Mouse (Mus musculus): ENCODE data around the gene Tshb. TPM values are rescaled to one million over a fixed set of nuclear protein-coding genes. Genes with fewer than 3 reads are reported as not detected.

Tshb gene
- not detected for total RNA-seq (2021)

DNA sequence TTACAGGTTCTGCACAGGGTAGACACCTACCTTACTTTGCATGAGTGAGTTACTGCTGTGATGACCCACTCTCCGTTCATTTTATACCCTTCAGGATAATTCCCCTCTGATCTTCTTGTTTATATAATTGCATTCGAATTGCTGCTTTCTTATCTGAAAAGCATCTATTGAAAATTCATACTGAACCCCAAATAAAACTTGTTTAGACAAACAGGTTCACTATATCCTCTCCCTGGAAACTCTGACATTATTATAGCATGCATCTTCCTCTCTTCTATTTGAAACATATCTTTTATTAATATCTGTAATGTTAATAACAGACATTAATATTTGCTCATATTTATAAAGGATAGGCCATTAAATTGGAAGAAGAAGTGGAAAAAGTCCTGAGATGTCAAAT lies at the start of gene Tshb:
Gene Tshb, minus strand, starts transcription at position 101 of the 400 bp plus-strand sequence.
- DNase-seq: no peak
- intact Hi-C loops (cut with DNase I): no loop called here

DNA sequence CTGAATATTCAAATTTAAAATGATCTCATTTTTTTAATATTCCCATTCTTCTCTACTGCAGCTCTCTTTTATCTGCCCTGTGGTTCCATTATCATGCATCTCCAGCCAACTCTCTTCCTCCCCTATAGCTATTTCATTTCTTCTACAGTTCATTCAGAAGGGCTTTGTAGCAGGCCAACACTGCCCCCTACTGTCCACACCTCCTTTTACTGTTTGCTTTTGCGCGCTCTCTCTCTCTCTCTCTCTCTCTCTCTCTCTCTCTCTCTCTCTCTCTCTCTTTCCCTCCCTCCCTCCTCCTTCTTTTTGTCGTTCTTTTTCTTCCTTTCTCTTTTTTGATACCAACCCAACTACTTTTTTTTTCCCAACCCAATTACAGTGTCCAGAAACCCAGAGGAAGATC lies 21.4 kb upstream of the Tshb start:
- intact Hi-C loops (cut with DNase I): loop anchor here (1.0 to 10.0 kb wide), 4 partner anchors 89 to 553 kb away; no protein-coding TSS in a partner anchor

DNA sequence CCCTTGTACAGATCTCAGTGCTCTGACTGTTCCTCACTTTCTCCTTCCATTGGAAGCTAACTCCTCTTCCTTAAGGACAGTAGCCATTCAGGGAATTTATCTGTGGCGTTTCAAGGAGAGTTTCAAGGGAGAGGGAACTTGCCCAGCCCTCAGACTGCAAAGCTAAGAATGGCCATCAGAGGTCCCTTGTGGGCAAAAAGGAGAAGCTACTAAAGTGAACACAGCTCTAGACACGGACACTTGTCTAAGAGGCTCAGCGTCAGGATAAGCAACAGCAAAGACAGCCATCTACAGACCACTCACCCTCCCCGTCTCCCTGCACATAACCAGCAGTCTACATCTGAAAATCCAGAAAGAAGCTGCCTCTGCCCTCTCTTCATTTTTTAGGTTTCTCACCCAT lies 4.9 kb upstream of the Tshb start:
- intact Hi-C loops (cut with DNase I): no loop called here
- no peak for DNase-seq

More for the DNA sequence above, 21.4 kb upstream of the Tshb start:
- peak; percentile 82 to 89 for DNase-seq

DNA sequence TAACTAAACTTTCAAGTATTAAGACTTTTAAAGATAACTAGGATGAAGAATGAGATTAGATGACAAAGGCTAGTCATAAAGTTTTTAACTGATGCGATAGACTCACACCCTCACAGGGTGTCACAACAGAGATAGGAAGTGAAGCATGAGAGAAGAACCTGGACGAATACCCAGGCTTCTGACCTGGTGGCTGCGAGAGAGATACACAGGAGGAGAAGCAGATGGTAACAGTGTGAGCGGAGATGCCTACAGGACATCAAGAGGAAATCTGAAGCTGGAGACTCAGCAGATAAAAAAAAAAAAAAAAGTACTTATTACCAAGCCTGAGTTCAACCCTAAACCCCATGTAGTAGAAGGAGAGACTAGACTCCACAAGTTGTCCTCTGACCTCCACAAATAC lies 9.5 kb downstream of the Tshb start:
- DNase-seq: no peak
- intact Hi-C loops (cut with DNase I): no loop called here

DNA sequence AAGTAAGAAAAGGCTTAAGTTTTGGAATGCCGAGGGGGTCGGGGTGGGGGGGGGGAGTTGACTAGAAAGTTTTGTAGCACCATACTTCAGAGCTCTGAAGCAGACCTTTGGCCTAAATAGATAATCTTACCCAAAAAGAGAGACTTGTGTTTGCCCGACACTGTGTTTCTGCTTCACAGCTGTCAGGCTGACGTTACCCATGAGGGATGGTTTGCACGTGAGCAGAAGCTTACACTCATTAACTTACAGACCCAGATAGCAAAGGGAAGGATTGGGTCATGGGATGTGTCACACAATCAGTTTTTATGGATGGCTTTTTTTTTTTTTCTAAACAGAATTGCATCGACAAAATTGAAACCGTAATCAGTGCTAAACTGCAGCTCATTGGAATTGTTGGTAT lies 17.7 kb downstream of the Tshb start:
- intact Hi-C loops (cut with DNase I): loop anchor here (5.0 kb wide), 1 partner anchor 48 kb away; no protein-coding TSS in a partner anchor
- DNase-seq: no peak

DNA sequence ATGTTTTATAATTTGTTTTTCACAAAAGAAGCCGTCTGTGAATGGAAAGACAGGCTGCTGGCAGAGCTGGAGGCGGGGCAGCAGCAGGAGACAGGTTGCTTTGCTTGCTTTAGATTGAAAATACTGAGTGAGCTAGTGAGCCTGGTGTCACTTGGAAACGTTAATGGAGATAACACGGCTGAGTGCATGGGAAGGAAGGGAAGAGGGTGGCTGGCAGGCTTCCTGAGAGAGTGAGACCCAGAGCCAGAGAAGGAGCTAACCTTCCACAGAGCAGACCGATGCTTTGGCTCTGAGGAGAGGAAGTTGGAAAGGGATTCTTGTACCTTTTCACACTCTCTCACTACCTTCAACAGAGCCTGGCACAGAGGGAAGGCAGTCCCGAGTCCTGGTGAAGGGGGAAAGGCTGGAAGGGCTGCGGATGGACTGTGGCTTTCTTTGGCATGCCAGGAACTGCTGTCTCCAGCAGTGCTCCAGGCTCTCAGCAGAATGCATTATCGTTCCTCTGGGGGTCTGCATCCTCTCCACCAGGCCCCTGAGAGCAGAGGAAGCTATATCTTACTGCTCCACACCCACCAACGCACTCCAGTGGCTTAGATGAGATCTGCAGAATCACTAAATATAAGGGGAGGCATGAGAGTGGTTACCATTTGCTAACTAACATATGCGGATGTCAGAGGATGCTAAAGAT lies 18.7 kb downstream of the Tshb start:
- intact Hi-C loops (cut with DNase I): loop anchor here (5.0 kb wide), 1 partner anchor 47 kb away; no protein-coding TSS in a partner anchor
- peak; percentile 54 to 56 for DNase-seq

DNA sequence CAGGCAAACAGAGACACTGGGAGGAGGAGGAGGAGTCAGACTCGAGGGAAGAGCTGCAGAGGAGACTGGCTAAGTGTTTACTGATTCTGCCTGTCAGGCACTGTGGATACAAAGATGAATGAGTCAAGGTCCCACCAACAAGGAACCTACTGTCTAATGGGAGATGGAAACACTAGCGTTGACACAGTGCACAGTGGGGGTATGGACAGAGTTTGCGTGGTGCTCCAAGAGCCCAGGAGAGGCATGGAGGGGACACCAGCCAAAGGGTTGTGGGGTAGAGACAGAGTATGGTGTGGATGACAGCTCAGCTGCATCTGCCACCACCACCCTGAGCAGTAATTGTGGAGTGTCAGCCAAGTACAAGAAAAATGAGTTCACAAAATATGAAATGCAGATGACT lies 20.1 kb downstream of the Tshb start:
- DNase-seq: no peak
- intact Hi-C loops (cut with DNase I): loop anchor here (5.0 kb wide), 1 partner anchor 45 kb away; no protein-coding TSS in a partner anchor

DNA sequence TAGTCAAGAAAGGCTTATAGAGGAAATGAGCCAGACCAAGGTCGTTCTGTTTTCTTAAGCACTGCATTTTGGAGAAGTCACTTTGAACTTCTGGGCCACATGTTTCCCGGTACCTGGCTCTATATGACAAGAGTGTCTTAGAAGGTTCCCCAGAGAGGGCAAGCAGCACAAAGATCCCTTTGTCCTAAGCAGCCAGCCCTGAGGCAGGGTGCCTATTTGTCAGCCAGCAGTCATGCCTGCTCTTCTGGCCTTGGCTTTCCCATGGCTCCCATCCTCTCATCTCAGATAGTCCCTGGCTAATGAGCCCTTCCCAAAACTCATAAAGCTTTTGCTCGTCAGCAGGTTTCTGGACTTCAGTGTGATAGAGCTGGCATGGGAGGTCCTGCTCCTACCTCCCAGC lies 22.3 kb downstream of the Tshb start:
- intact Hi-C loops (cut with DNase I): loop anchor here (5.0 kb wide), 1 partner anchor 43 kb away; no protein-coding TSS in a partner anchor
- DNase-seq: no peak

DNA sequence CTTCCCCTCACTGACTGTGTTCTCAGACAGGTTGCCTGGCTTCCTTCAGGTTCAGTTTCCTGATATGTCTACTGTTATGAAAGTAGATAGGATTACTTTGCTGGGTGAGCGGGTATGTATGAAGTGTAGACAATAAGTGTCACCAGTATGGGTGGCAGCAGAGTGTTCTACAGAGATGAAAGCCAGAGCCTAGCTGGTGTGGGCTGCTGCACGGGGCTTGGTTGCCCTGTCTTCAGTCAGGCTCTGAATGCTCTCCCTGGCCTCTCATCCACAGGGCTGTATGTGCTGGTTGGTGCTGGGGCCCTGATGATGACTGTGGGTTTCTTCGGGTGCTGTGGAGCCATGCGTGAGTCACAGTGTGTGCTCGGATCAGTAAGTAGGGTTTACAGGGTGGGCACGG lies 25.5 kb downstream of the Tshb start:
- DNase-seq: no peak
- intact Hi-C loops (cut with DNase I): loop anchor here (2.0 kb wide), 1 partner anchor 22 kb away; the partner anchor contains the start of gene Tspan2

DNA sequence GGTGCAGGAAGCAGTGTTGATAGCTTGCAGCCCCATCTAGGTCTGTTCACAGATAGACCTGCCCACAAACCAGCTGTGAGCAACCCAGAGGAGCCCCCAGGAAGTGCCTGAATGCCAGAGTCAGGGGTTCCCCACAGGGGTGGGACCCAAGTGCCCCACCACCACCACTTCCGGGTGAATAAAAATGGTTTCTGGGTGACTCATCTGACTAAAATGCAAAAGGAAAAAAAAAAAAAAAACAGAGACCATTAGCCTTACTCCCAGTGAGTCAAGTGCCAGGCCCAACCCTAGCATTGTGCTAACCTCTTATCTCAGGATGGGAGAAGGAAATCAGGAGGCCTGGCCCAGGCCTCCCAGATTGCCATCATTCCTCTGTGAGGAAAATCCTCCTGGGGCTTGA lies 26.7 kb downstream of the Tshb start:
- peak in 1 of 2 experiments; percentile 34 for DNase-seq
- intact Hi-C loops (cut with DNase I): loop anchor here (2.0 kb wide), 1 partner anchor 21 kb away; the partner anchor contains the start of gene Tspan2

DNA sequence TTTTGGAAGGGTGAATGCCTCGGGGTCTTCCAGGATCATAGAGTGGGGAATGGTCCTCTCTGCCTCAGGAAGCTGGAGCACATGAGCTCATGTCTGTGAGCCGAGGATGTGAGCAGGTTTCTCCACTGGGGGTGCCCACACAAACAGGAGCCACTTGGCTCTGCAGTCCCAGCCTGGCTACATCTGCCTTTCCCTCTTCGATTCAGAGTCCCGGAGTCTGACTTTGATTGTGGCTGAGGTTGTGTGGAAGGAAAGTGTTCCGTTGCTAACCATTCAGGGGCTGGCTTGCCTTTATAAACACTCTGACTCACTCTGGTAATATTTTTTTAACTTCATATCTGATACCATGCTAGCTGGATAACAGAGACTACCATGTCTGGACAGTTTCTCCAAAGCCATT lies 30.1 kb downstream of the Tshb start:
- intact Hi-C loops (cut with DNase I): no loop called here
- no peak for DNase-seq

DNA sequence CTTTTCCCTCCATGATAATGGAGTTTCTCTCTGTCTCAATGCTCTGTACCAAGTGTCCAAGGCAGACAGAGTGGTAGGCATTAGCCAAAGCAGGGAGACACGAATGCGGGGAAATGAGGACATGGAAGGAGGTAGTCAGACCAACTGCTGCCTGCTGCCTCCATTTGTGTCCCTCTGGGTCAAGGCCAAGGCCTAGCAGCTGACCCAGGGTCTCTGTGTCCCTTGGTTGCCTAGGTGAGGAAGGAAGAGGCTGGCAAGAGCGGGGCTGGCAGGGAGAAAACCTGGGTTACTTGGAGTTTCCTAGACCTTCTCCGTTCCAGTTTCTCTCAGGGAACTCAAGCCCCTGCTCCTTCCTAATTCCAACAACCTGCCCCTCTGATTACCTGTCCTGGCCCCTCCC lies 30.5 kb downstream of the Tshb start:
- intact Hi-C loops (cut with DNase I): no loop called here
- DNase-seq: no peak

DNA sequence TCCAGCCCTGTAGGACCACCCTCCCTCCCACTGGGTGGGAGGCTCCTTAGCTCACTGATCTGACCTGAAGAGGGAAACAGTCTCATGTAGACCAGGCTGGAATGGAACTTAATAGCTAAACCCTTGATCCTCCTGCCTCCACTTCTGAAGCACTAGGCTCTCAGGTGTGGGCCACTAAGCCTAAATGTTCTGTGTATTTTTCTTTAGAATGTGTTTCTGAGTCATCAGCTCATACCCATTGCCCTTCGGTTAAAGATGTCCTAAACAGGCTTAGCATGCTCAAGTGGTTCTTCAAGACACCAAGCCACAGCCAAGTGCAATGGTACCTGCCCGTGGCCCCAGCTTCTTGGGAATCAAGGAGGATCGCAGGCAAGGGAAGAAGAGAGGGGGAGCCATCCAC lies 31.0 kb downstream of the Tshb start:
- intact Hi-C loops (cut with DNase I): no loop called here
- no peak for DNase-seq

DNA sequence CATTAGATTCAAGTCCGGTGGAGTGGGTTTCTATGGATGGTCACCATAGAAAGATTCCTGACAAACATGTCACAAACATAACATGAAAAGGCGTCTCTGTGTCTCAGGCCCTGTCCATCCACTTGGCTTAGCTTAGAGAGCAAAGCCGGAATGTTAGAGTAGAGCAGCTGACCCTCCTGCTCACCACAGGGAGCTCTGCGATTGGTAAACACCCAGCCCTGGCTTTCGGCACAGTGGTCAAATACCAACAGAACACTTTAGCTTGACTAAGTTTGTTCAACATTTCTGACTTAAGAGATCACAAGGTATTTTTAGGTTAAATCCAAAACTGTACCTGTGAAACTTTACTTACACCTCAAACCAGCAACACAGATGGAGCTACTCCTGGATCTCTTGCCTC lies 31.4 kb downstream of the Tshb start:
- no peak for DNase-seq
- intact Hi-C loops (cut with DNase I): no loop called here

DNA sequence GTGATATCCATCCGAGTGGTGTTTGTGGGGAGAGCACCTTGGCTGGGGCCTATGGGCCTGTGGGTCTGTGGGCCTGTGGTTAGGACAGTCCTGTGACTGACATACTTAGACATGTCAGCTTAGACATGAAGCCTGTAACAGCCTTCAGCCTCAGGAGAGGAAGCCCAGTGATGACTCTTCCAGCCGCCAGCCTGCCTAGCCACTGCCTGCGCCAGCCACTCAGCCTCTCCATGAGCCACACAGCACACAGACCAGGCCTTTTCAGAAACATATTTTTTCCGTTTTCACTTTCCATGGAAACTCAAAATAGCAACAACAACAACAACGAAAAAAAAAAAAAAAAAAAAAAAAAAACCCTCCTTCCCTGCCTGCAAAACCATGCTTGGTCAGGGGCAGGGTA lies 33.8 kb downstream of the Tshb start:
- no peak for DNase-seq
- intact Hi-C loops (cut with DNase I): no loop called here

DNA sequence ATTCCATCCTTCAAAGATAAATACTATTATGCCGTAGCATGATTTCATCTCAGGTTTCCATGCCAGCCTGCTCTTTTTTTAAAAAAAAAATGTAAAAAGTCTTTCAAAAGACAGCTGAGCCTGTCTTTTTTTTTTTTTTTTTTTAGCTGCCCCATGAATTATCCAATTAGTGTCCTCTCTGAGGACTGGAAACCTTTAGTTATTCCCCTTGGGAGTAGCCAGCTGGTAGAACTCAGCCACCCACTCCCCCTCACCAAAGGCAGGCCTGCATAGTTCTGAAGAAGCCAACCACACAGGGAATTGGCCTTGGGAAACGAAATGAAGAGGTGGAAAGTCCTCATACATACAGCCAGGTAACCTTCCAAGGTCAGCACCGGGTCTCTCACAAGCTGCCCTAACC lies 34.5 kb downstream of the Tshb start:
- intact Hi-C loops (cut with DNase I): no loop called here
- no peak for DNase-seq

DNA sequence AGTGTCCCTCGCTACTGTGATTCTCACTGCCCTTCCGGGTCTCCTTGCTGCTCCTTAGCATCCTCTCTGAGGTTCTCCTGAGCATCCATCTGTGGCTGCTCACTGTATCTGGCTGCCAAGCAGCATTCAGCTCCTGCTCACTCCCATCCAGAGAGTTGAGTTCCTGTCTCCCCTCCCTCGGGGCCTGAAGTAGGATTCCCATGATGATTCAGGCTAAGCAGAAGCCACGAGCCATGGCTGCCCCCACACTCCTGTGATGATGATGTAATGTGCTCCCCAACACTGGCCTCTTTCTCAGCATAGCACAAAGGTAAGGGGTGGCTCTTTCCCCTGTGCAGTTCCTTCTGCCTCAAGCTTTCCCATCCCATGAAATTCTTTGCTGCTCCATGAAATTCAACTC lies 36.3 kb downstream of the Tshb start:
- intact Hi-C loops (cut with DNase I): no loop called here
- DNase-seq: no peak

DNA sequence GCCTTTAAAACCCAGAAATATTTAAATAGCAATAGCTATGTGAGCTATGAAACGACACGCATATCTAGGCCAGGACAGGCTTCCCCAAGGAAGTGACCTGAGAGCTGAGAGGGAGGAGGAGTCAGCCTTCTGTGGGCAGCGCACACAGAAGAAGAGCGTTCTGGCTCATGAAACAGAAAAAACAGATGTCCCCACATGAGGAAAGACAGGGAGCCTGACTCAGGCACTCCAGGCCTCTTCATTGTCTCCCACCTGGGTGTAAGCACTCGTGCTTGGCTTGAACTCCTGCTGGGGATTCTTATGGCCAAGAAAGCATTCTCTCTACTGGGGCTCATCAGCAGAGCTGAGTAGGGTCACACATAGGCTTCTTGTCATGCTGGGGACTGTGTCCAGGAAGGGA lies 37.9 kb downstream of the Tshb start:
- intact Hi-C loops (cut with DNase I): no loop called here
- peak; percentile 28 to 44 for DNase-seq

DNA sequence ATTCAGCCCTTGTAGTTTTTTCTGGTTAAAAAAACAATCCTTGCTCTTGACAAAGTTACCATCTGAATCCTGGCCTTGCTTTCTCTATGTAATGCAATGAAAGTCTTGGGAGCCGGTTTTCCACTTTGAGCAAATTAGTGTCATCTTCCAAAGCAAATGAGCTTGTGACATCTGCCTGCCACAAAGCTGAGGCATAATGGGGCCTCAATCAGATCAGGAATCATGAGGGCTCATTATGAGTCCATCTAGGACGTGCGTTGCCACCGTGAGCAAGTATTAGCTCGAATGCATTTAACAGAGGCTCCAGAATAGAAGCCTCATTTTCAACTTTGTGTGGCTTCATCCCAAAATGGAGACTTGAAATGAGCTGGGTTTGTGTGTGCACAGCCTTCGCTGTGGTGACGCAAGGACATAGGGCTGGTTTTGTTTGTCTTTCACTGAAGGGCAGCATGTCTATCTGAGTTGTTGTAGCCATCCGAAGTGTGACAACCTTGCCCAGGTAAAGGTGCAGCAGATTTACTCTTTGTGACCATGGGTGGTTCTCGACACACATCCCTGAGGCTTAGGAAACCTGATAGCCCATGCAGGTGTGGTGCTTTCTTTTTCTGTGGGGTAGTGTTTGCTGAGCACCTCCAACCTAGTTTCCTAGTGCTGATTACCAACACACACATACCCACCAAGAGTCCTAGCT lies 38.6 kb downstream of the Tshb start:
- intact Hi-C loops (cut with DNase I): no loop called here
- no peak for DNase-seq

DNA sequence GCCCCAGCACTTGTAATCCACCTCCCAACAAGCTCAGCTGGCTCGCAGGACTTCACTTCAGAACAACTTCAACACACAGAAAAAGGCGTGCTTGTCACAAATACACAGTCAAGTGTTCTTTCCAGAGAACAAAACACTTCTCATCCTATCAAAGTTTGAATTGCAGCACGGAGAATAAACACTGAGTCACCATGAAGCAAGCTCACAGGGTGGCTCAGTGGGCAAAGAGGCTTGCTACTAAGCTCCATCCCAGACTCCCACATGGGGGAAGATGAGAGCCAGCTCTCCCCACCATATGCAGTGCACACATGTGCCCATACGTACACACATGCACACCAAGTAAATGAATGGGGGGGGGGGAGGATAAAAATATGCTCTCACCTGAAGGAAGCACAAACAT lies 39.3 kb downstream of the Tshb start:
- intact Hi-C loops (cut with DNase I): no loop called here
- no peak for DNase-seq

DNA sequence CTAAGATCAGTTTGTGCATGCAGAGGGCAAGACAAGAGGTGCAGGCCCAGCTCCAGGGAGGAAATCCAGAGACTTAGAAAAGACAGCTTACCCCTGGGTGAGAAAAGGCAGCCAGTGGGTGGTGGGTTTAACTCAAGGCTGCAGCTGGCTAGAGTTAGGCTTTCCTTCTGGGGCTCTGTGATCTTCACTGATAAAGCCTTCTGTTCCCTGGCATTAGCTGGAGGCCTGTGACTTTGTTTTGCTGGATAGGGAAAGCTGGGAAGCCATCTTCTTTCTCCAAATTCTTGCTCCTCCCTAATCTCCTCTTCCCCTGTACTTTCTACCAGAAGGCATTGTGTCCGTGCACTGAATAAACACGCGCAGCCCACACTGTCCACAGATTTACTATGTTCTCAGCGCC lies 39.8 kb downstream of the Tshb start:
- intact Hi-C loops (cut with DNase I): no loop called here
- DNase-seq: no peak

DNA sequence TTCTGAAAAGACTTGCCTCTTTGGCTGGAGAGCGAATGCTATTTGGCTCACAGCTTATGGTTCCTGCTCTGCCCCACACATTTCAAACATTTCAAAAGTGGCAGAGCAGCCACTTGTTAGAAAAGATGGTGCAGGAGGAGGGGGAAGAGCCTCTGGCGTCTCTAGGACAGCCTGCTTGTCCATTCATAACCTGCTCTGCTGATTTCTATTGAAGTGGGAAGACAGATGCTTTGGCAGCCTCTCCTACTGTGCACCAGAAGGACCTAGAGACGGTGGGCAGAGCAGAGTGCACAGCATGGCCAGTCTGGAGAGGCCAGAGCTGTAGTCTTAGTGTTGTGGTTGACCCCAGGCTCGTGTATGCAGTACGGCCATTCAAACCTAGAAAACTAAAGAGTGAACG lies 43.6 kb downstream of the Tshb start:
- intact Hi-C loops (cut with DNase I): loop anchor here (10.0 kb wide), 1 partner anchor 256 kb away; the partner anchor contains the start of gene Sike1
- no peak for DNase-seq

Data from heart, postnatal 10 days (tissue).